Mouse (Mus musculus) heart, embryonic 14.5 days (tissue): ENCODE measurements at regions not wholly inside any gene's neighbourhood (a gene's known extent, or its start where the extent isn't known, plus 50 kb on each side); places are given as distances from the start of the nearest gene placed in this dataset.

Source experiments
- ATAC-seq: fragments of 200-750 bp; cut with Nextera tagmentation; 2 replicates; pipeline ENCODE4 v1.8.0; 2017; ENCODE audit warnings: low read depth, moderate TSS enrichment; ENCODE audit not compliant: insufficient number of reproducible peaks, insufficient read depth, low FRiP score
- H3K27ac ChIP-seq, 2 experiments: fragments of 200-500 bp in 1 of 2; fragments of 300-500 bp in 1 of 2; sonication (generic) in 1 of 2; replicated peaks in 1 of 2; 2 replicates each; pipeline ENCODE4 v1.5.1; 2012 to 2014; ENCODE audit warnings: low read depth in 2 of 2, low read length in 2 of 2, control low read depth in 1 of 2, mild to moderate bottlenecking in 1 of 2, mixed read lengths in 1 of 2; ENCODE audit not compliant: control insufficient read depth in 1 of 2, insufficient read depth in 1 of 2
- H3K27me3 ChIP-seq: fragments of 300-500 bp; sonication (generic); 2 replicates; pipeline ENCODE4 v1.6.1; 2014; ENCODE audit warnings: mild to moderate bottlenecking, low read length, control low read depth; ENCODE audit not compliant: control insufficient read depth, insufficient read depth
- H3K36me3 ChIP-seq: fragments of 300-500 bp; sonication (generic); 2 replicates; pipeline ENCODE4 v1.6.1; 2014; ENCODE audit warnings: mild to moderate bottlenecking, control low read depth, low read length, mixed read lengths; ENCODE audit not compliant: control insufficient read depth, insufficient read depth
- H3K4me1 ChIP-seq, 2 experiments: fragments of 200-500 bp in 1 of 2; fragments of 300-500 bp in 1 of 2; sonication (generic) in 1 of 2; 2 replicates each; pipeline ENCODE4 v1.6.1; 2012 to 2014; ENCODE audit warnings: low read length in 2 of 2, control low read depth in 1 of 2, mixed read lengths in 1 of 2; ENCODE audit not compliant: control insufficient read depth in 2 of 2, insufficient read depth in 2 of 2
- H3K4me2 ChIP-seq: fragments of 300-500 bp; sonication (generic); 2 replicates; pipeline ENCODE4 v1.6.1; 2014; ENCODE audit warnings: mild to moderate bottlenecking, low read length
- H3K4me3 ChIP-seq, 2 experiments: fragments of 200-500 bp in 1 of 2; fragments of 300-500 bp in 1 of 2; sonication (generic) in 1 of 2; 2 replicates each; pipeline ENCODE4 v1.5.1; 2012 to 2014; ENCODE audit warnings: low read length in 2 of 2, mild to moderate bottlenecking in 2 of 2, control low read depth in 1 of 2, low read depth in 1 of 2, moderate library complexity in 1 of 2; ENCODE audit not compliant: control insufficient read depth in 1 of 2, insufficient read depth in 1 of 2
- H3K9ac ChIP-seq: fragments of 300-500 bp; sonication (generic); 2 replicates; pipeline ENCODE4 v1.6.1; 2014; ENCODE audit warnings: mild to moderate bottlenecking, low read length
- H3K9me3 ChIP-seq: fragments of 300-500 bp; sonication (generic); 2 replicates; pipeline ENCODE4 v1.6.1; 2016; ENCODE audit warnings: low read length, control low read depth; ENCODE audit not compliant: control insufficient read depth
- WGBS: fragments of 180-500 bp; shearing (Covaris S2); extraction: QIAGEN DNeasy Blood & Tissue Kit; methylation state at CpG from one replicate; pipeline ENCODE4 v1.1.7; 2014; 5-methylcytosine and 5-hydroxymethylcytosine counted together

- Histone ChIP-seq H3K9me3 (no peaks in the 10 kb centered on the region), H3K4me2 (no peak overlapping the region), H3K27ac (no peak overlapping the region)
Measured at GRCm38 (mm10) chr1:119293839-119294238, 128.2 kb downstream of the Inhbb start.

GRCm38 (mm10) chr1:119292216-119292615 is 129.8 kb downstream of the Inhbb start:
- no peaks in the 10 kb centered on the region for H3K4me1 ChIP-seq
- H3K4me3 ChIP-seq, result no peak overlapping the region
- H3K27ac ChIP-seq, result no peak overlapping the region
- 77% methylated on average over 7 of the region's 7 CpGs for WGBS
- ATAC-seq, result no peak
- H3K27me3 ChIP-seq, result no peaks in the 10 kb centered on the region
- no peak overlapping the region for H3K9ac ChIP-seq
- H3K9me3 ChIP-seq, result no peaks in the 10 kb centered on the region
- no peak overlapping the region for H3K4me2 ChIP-seq
- no peaks in the 10 kb centered on the region for H3K36me3 ChIP-seq

More at GRCm38 (mm10) chr1:119293839-119294238, 128.2 kb downstream of the Inhbb start:
- no peaks in the 10 kb centered on the region for H3K36me3 ChIP-seq
- no peak for ATAC-seq
- H3K9ac ChIP-seq, result no peak overlapping the region
- H3K4me1 ChIP-seq, result no peaks in the 10 kb centered on the region
- H3K27me3 ChIP-seq, result no peaks in the 10 kb centered on the region
- no peak overlapping the region for H3K4me3 ChIP-seq
- WGBS, result 83% methylated on average over 9 of the region's 9 CpGs

- no peak overlapping the region for H3K27ac ChIP-seq
- no peaks in the 10 kb centered on the region for H3K27me3 ChIP-seq
- no peaks in the 10 kb centered on the region for H3K4me1 ChIP-seq
- ATAC-seq, result no peak
- no peak overlapping the region for H3K4me2 ChIP-seq
- H3K9ac ChIP-seq, result no peak overlapping the region
- H3K9me3 ChIP-seq, result no peaks in the 10 kb centered on the region
- no peak overlapping the region for H3K4me3 ChIP-seq
- 77% methylated on average over 8 of the region's 9 CpGs for WGBS
- H3K36me3 ChIP-seq, result no peaks in the 10 kb centered on the region
Measured at GRCm38 (mm10) chr1:119290165-119290916, 131.7 kb downstream of the Inhbb start.

DNA sequence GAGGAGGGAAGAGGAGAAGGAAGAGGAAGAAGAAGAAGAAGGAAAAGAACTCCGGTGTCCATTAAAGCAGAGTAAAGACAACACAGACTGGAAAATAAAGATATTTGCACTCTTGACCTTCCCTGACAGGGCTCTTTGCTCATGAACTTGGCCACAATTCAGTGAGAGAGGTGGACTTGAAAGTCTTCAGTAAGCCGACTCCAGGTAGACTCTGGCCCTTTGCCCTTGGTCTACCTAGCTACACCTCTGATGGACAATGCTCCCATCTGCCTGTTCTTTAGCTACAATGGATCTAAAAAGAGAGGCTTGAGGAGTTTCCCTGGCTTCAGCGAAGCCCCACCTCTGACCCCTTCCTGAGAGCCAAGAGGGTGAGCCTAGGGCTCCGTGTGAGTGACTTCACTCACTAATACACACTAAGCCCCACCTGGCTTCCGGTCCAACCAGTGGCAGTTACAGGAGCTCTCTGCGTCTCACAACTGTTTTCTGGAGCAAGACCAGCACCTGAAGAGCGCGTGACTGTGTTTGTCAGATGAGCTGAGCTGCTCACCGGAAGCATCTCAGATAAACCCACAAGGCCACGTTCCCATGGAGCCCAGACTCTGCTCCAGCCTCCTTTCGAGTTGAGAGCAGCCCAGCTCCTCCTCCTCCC is 132.4 kb downstream of the Inhbb start:
- Histone ChIP-seq H3K27ac (no peak overlapping the region), H3K4me3 (no peak overlapping the region), H3K36me3 (no peaks in the 10 kb centered on the region), H3K9ac (no peak overlapping the region), H3K4me1 (no peaks in the 10 kb centered on the region), H3K4me2 (no peak overlapping the region), H3K27me3 (no peaks in the 10 kb centered on the region), H3K9me3 (no peaks in the 10 kb centered on the region)
- 71% methylated on average over 11 of the region's 11 CpGs for WGBS
- ATAC-seq, result no peak

DNA sequence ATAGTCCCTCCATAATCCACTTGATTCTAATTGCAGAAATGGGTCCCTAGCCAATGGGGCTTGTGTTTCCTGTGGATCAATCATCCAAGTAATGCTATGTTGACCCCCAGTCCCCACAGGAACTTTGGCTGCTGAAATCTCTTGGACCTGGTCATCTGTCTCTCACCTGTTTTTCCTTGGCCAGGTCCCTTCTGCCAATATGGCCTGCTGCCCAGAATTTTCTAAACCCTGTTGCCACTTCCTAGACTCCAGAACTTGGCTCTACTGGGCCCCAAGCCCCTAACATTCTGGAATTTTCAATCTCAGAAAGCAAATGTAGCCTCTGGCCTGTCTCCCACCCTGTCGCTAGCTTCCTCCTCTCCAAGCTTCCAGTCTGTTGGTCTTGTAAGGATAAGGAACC is 139.6 kb downstream of the Inhbb start:
- WGBS, result 86% methylated on average over 1 of the region's 1 CpGs

GRCm38 (mm10) chr1:119279261-119279660 is 142.8 kb downstream of the Inhbb start:
- WGBS, result 84% methylated on average over 3 of the region's 3 CpGs
- H3K9ac ChIP-seq, result no peak overlapping the region
- H3K4me1 ChIP-seq, result no peaks in the 10 kb centered on the region
- no peak overlapping the region for H3K4me3 ChIP-seq
- H3K4me2 ChIP-seq, result no peak overlapping the region
- H3K27me3 ChIP-seq, result no peaks in the 10 kb centered on the region
- H3K27ac ChIP-seq, result no peak overlapping the region
- H3K36me3 ChIP-seq, result no peaks in the 10 kb centered on the region
- no peak for ATAC-seq
- no peaks in the 10 kb centered on the region for H3K9me3 ChIP-seq

More for the DNA sequence above, 139.6 kb downstream of the Inhbb start:
- Histone ChIP-seq H3K27ac (no peak overlapping the region), H3K9me3 (no peaks in the 10 kb centered on the region), H3K4me2 (no peak overlapping the region), H3K36me3 (no peaks in the 10 kb centered on the region), H3K4me3 (no peak overlapping the region), H3K9ac (no peak overlapping the region), H3K4me1 (no peaks in the 10 kb centered on the region), H3K27me3 (no peaks in the 10 kb centered on the region)
- ATAC-seq, result no peak

DNA sequence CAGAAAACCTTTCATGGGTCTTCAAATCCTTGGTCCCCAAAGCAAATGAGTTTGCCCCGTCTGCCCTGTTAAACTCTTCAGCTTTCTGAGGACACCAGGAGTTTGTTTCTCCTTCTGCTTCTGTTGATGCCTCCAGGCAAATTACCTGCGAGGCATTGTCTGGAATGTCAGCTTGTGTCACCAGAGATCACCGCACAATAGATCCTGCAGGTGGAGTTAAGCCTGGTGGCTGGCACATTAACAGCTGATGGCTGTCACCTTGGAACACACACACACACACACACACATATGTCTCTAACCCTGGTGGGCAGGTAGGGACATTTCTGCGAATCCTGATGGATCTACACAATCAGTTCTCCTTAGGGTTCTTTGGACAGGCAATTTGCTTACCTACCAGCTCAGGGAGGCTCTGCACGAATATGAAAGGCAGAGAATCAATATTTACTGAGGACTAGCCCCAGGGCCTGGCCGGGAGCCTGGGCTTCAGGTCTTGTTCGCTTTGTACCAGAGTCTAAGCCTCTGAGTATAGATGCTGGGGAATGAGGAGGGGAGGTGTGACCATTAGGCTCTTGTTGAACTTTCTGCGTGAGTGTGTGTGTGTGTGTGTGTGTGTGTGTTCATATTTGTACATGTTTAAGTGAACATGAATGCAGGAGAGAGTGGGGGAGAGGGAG is 143.4 kb downstream of the Inhbb start:
- Histone ChIP-seq H3K9ac (no peak overlapping the region), H3K27ac (no peak overlapping the region), H3K27me3 (no peaks in the 10 kb centered on the region), H3K4me3 (no peak overlapping the region), H3K9me3 (no peaks in the 10 kb centered on the region), H3K36me3 (no peaks in the 10 kb centered on the region), H3K4me1 (no peaks in the 10 kb centered on the region), H3K4me2 (no peak overlapping the region)
- no peak for ATAC-seq
- WGBS, result 86% methylated on average over 8 of the region's 8 CpGs
